ENCODE assay signal across 17 mouse cellular contexts in genomic region chr8:124494397-124494796, GRCm38 (mm10). TPM values are rescaled to one million over a fixed set of nuclear protein-coding genes. Genes with fewer than 3 reads are reported as not detected.
A peak's percentile ranks its signal among the peaks of the same experiment; 100 is the strongest.
DNase-seq lines count a peak whose midpoint lies in the region; ATAC-seq lines count a peak whose summit lies in the region.
"Had no signal": no experiment of that assay in that cellular context is flagged by ENCODE, and none has a peak within 500 bp of the region (broad histone marks: within the 10 kb centered on the region; RNA-seq: fewer than 3 reads in every experiment).

No protein-coding gene starts in this region.

- H3K4me3 ChIP-seq in forebrain, embryonic 14.5 days (ENCODE audit: low read depth, low read length) = no peak overlapping the region
- H3K4me3 ChIP-seq in forebrain, embryonic 12.5 days (replicated peaks) = no peak overlapping the region
- H3K4me3 ChIP-seq: hindbrain, embryonic 10.5 days; midbrain, embryonic 12.5 days; neural tube, embryonic 15.5 days had no signal

- 80% methylated on average over 3 of the region's 3 CpGs for WGBS in forebrain, embryonic 14.5 days
- 83% methylated on average over 3 of the region's 3 CpGs for WGBS in forebrain, embryonic 12.5 days

- no peaks in the 10 kb centered on the region for H3K9me3 ChIP-seq in forebrain, embryonic 14.5 days (replicated peaks; ENCODE audit: control insufficient read depth, low read length)
- H3K9me3 ChIP-seq in forebrain, embryonic 12.5 days = no peaks in the 10 kb centered on the region
- H3K9me3 ChIP-seq: hindbrain, embryonic 10.5 days; neural tube, embryonic 15.5 days had no signal

- no peak for ATAC-seq in forebrain, embryonic 14.5 days
- no peak for ATAC-seq in forebrain, embryonic 12.5 days (ENCODE audit: low FRiP score)
- ATAC-seq: forebrain, embryonic 16.5 days; lung, postnatal 0 days had no signal

- no peak overlapping the region for H3K27ac ChIP-seq in forebrain, embryonic 14.5 days (ENCODE audit: low read depth, low read length)
- H3K27ac ChIP-seq in forebrain, embryonic 12.5 days = no peak overlapping the region
- H3K27ac ChIP-seq: hindbrain, embryonic 10.5 days; midbrain, embryonic 12.5 days; neural tube, embryonic 15.5 days had no signal

- intact Hi-C loops in heart, postnatal 25 days (cut with DNase I) = no loop called here

- DNase-seq in forebrain, embryonic 14.5 days (ENCODE audit: low spot score) = peak; percentile 20
- DNase-seq in urinary bladder, postnatal 14 days (ENCODE audit: low spot score) = peak; percentile 18
- DNase-seq in urinary bladder, postnatal 25 days (ENCODE audit: low spot score) = no peak
- peak; percentile 41 for DNase-seq in fibroblast of lung, adult 2 months (ENCODE audit: low read depth)
- peak; percentile 50 for DNase-seq in ovary, postnatal 36 days (ENCODE audit: low spot score)
- DNase-seq in thymus, postnatal 10 days (ENCODE audit: low spot score in 2 of 2) = no peak
- DNase-seq in heart, postnatal 25 days (ENCODE audit: low spot score) = no peak
- DNase-seq: heart, adult 11 months; liver; thymus, adult 2 months had no signal

- no peaks in the 10 kb centered on the region for H3K27me3 ChIP-seq in forebrain, embryonic 14.5 days (replicated peaks; ENCODE audit: control insufficient read depth, insufficient read depth, low read length)
- no peaks in the 10 kb centered on the region for H3K27me3 ChIP-seq in forebrain, embryonic 12.5 days
- H3K27me3 ChIP-seq: midbrain, embryonic 12.5 days; neural tube, embryonic 15.5 days had no signal

- no peaks in the 10 kb centered on the region for H3K36me3 ChIP-seq in forebrain, embryonic 14.5 days (ENCODE audit: control insufficient read depth, insufficient read depth, low read length)
- no peaks in the 10 kb centered on the region for H3K36me3 ChIP-seq in forebrain, embryonic 12.5 days (replicated peaks)
- H3K36me3 ChIP-seq: hindbrain, embryonic 10.5 days; midbrain, embryonic 12.5 days; neural tube, embryonic 15.5 days had no signal

- H3K4me1 ChIP-seq in forebrain, embryonic 14.5 days (ENCODE audit: control insufficient read depth, insufficient read depth, low read length) = no peaks in the 10 kb centered on the region
- H3K4me1 ChIP-seq in forebrain, embryonic 12.5 days = no peaks in the 10 kb centered on the region
- H3K4me1 ChIP-seq: hindbrain, embryonic 10.5 days; midbrain, embryonic 12.5 days; neural tube, embryonic 15.5 days had no signal

- H3K9ac ChIP-seq in forebrain, embryonic 14.5 days (ENCODE audit: low read length) = no peak overlapping the region
- no peak overlapping the region for H3K9ac ChIP-seq in forebrain, embryonic 12.5 days
- H3K9ac ChIP-seq: midbrain, embryonic 12.5 days; neural tube, embryonic 15.5 days had no signal

- H3K4me2 ChIP-seq in forebrain, embryonic 14.5 days (ENCODE audit: low read length) = no peak overlapping the region
- H3K4me2 ChIP-seq in forebrain, embryonic 12.5 days = no peak overlapping the region
- H3K4me2 ChIP-seq: midbrain, embryonic 12.5 days; neural tube, embryonic 15.5 days had no signal

RNA-seq across cellular contexts. Expression of gene Cog2, which starts 26.2 kb away (rescaled TPM):
- polyA plus RNA-seq in forebrain, embryonic 14.5 days (2014; fragmentation: Nextera tagmentation; extraction: Ambion mirVana) = 37.0 and 41.2 TPM in 2 replicates
- polyA plus RNA-seq in forebrain, embryonic 12.5 days (2016; fragmentation: Nextera tagmentation; extraction: Ambion mirVana) = 43.9 and 44.8 TPM in 2 replicates
- total RNA-seq in heart, postnatal 25 days (2021) = 10 to 100 TPM; 21.3 to 21.6 TPM

RNA-seq across cellular contexts. Expression of gene Pgbd5, which starts 54.9 kb away (rescaled TPM):
- 8.6 and 10.2 TPM in 2 replicates for polyA plus RNA-seq in forebrain, embryonic 14.5 days (2014; fragmentation: Nextera tagmentation; extraction: Ambion mirVana)
- 4.5 and 4.8 TPM in 2 replicates for polyA plus RNA-seq in forebrain, embryonic 12.5 days (2016; fragmentation: Nextera tagmentation; extraction: Ambion mirVana)
- total RNA-seq in heart, postnatal 25 days (2021) = 1 to 10 TPM; 1.1 to 1.3 TPM
- polyA plus RNA-seq: C2C12 had no signal

Comparison
In these comparisons a context has a peak if more than half of its experiments do, and no peak if none do; other contexts are left out.
1. DNase-seq: peak in forebrain, embryonic 14.5 days (single experiment), urinary bladder, postnatal 14 days (single experiment), fibroblast of lung, adult 2 months (single experiment) and ovary, postnatal 36 days (single experiment); none in urinary bladder, postnatal 25 days (single experiment), thymus, postnatal 10 days (0 of 2) and heart, postnatal 25 days (single experiment).